Mouse (Mus musculus): ENCODE results near the gene Clec2g. TPM values are rescaled to one million over a fixed set of nuclear protein-coding genes. Genes with fewer than 3 reads are reported as not detected.

The Clec2g gene
- polyA plus RNA-seq, 1 experiment from 2014 or later: not detected

- 27% methylated on average over 3 of the region's 3 CpGs for WGBS
Measured at GRCm38 (mm10) chr6:128992753-128993152, 58.6 kb downstream of the Clec2g start.

GRCm38 (mm10) chr6:128993221-128993620 is 59.0 kb downstream of the Clec2g start:
- 0 out of 2 replicates have a peak overlapping the region, but pooled peaks have one; percentile 12 for H3K4me2 ChIP-seq (replicated peaks)
- no peak overlapping the region for H3K4me3 ChIP-seq (replicated peaks; ENCODE audit: low read length)
- DNase-seq (ENCODE audit: low spot score): no peak
- no peak for ATAC-seq (ENCODE audit: low FRiP score)
- H3K27me3 ChIP-seq (ENCODE audit: control insufficient read depth, insufficient read depth, low read length): 0 out of 2 replicates have a peak, but pooled peaks cover 3% of the 10 kb centered on the region
- 44% methylated on average over 2 of the region's 2 CpGs for WGBS
- H3K9me3 ChIP-seq (ENCODE audit: control insufficient read depth, low read length): no peaks in the 10 kb centered on the region
- 0 out of 2 replicates have a peak, but pooled peaks cover 8% of the 10 kb centered on the region for H3K4me1 ChIP-seq (replicated peaks; ENCODE audit: control insufficient read depth, insufficient read depth, low read length)
- peak overlapping the region; percentile 21; the same call in 1 of the 2 replicates for H3K27ac ChIP-seq
- H3K36me3 ChIP-seq (replicated peaks; ENCODE audit: control insufficient read depth, insufficient read depth): no peaks in the 10 kb centered on the region
- H3K9ac ChIP-seq: no peak overlapping the region

More at GRCm38 (mm10) chr6:128992753-128993152, 58.6 kb downstream of the Clec2g start:
- H3K4me1 ChIP-seq (replicated peaks; ENCODE audit: control insufficient read depth, insufficient read depth, low read length): 0 out of 2 replicates have a peak, but pooled peaks cover 8% of the 10 kb centered on the region
- ATAC-seq (ENCODE audit: low FRiP score) (peak; percentile 77; the same call in 1 of the 2 replicates), DNase-seq (ENCODE audit: low spot score) (peak; percentile 29)
- no peaks in the 10 kb centered on the region for H3K36me3 ChIP-seq (replicated peaks; ENCODE audit: control insufficient read depth, insufficient read depth)
- 0 out of 2 replicates have a peak overlapping the region, but pooled peaks have one; percentile 21 for H3K27ac ChIP-seq
- 0 out of 2 replicates have a peak overlapping the region, but pooled peaks have one; percentile 12 for H3K4me2 ChIP-seq (replicated peaks)
- no peak overlapping the region for H3K9ac ChIP-seq
- no peaks in the 10 kb centered on the region for H3K9me3 ChIP-seq (ENCODE audit: control insufficient read depth, low read length)
- H3K4me3 ChIP-seq (replicated peaks; ENCODE audit: low read length): no peak overlapping the region
- H3K27me3 ChIP-seq (ENCODE audit: control insufficient read depth, insufficient read depth, low read length): 0 out of 2 replicates have a peak, but pooled peaks cover 3% of the 10 kb centered on the region

GRCm38 (mm10) chr6:128994336-128994735 is 60.2 kb downstream of the Clec2g start:
- Histone ChIP-seq H3K27ac (no peak overlapping the region), H3K9ac (no peak overlapping the region), H3K27me3 (ENCODE audit: control insufficient read depth, insufficient read depth, low read length) (0 out of 2 replicates have a peak, but pooled peaks cover 3% of the 10 kb centered on the region), H3K9me3 (ENCODE audit: control insufficient read depth, low read length) (no peaks in the 10 kb centered on the region), H3K4me2 (replicated peaks) (no peak overlapping the region), H3K36me3 (replicated peaks; ENCODE audit: control insufficient read depth, insufficient read depth) (no peaks in the 10 kb centered on the region), H3K4me1 (replicated peaks; ENCODE audit: control insufficient read depth, insufficient read depth, low read length) (0 out of 2 replicates have a peak, but pooled peaks cover 8% of the 10 kb centered on the region), H3K4me3 (replicated peaks; ENCODE audit: low read length) (no peak overlapping the region)
- 55% methylated on average over 4 of the region's 4 CpGs for WGBS
- DNase-seq (ENCODE audit: low spot score) (no peak), ATAC-seq (ENCODE audit: low FRiP score) (no peak)

- WGBS: 84% methylated on average over 5 of the region's 5 CpGs
- ATAC-seq (ENCODE audit: low FRiP score) (no peak), DNase-seq (ENCODE audit: low spot score) (no peak)
- Histone ChIP-seq H3K36me3 (replicated peaks; ENCODE audit: control insufficient read depth, insufficient read depth) (no peaks in the 10 kb centered on the region), H3K4me1 (replicated peaks; ENCODE audit: control insufficient read depth, insufficient read depth, low read length) (0 out of 2 replicates have a peak, but pooled peaks cover 8% of the 10 kb centered on the region), H3K27me3 (ENCODE audit: control insufficient read depth, insufficient read depth, low read length) (0 out of 2 replicates have a peak, but pooled peaks cover 3% of the 10 kb centered on the region), H3K4me2 (replicated peaks) (no peak overlapping the region), H3K27ac (no peak overlapping the region), H3K9ac (no peak overlapping the region), H3K4me3 (replicated peaks; ENCODE audit: low read length) (no peak overlapping the region), H3K9me3 (ENCODE audit: control insufficient read depth, low read length) (no peaks in the 10 kb centered on the region)
Measured at GRCm38 (mm10) chr6:128994742-128995141, 60.6 kb downstream of the Clec2g start.

GRCm38 (mm10) chr6:128995250-128996053 is 61.3 kb downstream of the Clec2g start:
- WGBS: 94% methylated on average over 7 of the region's 7 CpGs
- H3K9me3 ChIP-seq (ENCODE audit: control insufficient read depth, low read length): no peaks in the 10 kb centered on the region
- no peak overlapping the region for H3K27ac ChIP-seq
- H3K4me3 ChIP-seq (replicated peaks; ENCODE audit: low read length): no peak overlapping the region
- no peak for DNase-seq (ENCODE audit: low spot score)
- no peaks in the 10 kb centered on the region for H3K27me3 ChIP-seq (ENCODE audit: control insufficient read depth, insufficient read depth, low read length)
- ATAC-seq (ENCODE audit: low FRiP score): no peak
- H3K9ac ChIP-seq: no peak overlapping the region
- H3K4me1 ChIP-seq (replicated peaks; ENCODE audit: control insufficient read depth, insufficient read depth, low read length): 0 out of 2 replicates have a peak, but pooled peaks cover 8% of the 10 kb centered on the region
- H3K4me2 ChIP-seq (replicated peaks): no peak overlapping the region
- H3K36me3 ChIP-seq (replicated peaks; ENCODE audit: control insufficient read depth, insufficient read depth): no peaks in the 10 kb centered on the region

- Histone ChIP-seq H3K4me1 (replicated peaks; ENCODE audit: control insufficient read depth, insufficient read depth, low read length) (0 out of 2 replicates have a peak, but pooled peaks cover 8% of the 10 kb centered on the region), H3K9ac (no peak overlapping the region), H3K4me2 (replicated peaks) (no peak overlapping the region), H3K27me3 (ENCODE audit: control insufficient read depth, insufficient read depth, low read length) (no peaks in the 10 kb centered on the region), H3K9me3 (ENCODE audit: control insufficient read depth, low read length) (no peaks in the 10 kb centered on the region), H3K36me3 (replicated peaks; ENCODE audit: control insufficient read depth, insufficient read depth) (no peaks in the 10 kb centered on the region), H3K27ac (no peak overlapping the region), H3K4me3 (replicated peaks; ENCODE audit: low read length) (no peak overlapping the region)
- DNase-seq (ENCODE audit: low spot score) (no peak), ATAC-seq (ENCODE audit: low FRiP score) (no peak)
- WGBS: 77% methylated on average over 3 of the region's 3 CpGs
Measured at GRCm38 (mm10) chr6:128996054-128996767, 62.0 kb downstream of the Clec2g start.

GRCm38 (mm10) chr6:128996768-128997442 is 62.7 kb downstream of the Clec2g start:
- Histone ChIP-seq H3K4me3 (replicated peaks; ENCODE audit: low read length) (no peak overlapping the region), H3K27ac (no peak overlapping the region), H3K4me1 (replicated peaks; ENCODE audit: control insufficient read depth, insufficient read depth, low read length) (0 out of 2 replicates have a peak, but pooled peaks cover 8% of the 10 kb centered on the region), H3K9me3 (ENCODE audit: control insufficient read depth, low read length) (no peaks in the 10 kb centered on the region), H3K9ac (no peak overlapping the region), H3K27me3 (ENCODE audit: control insufficient read depth, insufficient read depth, low read length) (no peaks in the 10 kb centered on the region), H3K4me2 (replicated peaks) (no peak overlapping the region), H3K36me3 (replicated peaks; ENCODE audit: control insufficient read depth, insufficient read depth) (no peaks in the 10 kb centered on the region)
- WGBS: 66% methylated on average over 13 of the region's 13 CpGs
- ATAC-seq (ENCODE audit: low FRiP score): no peak
- no peak for DNase-seq (ENCODE audit: low spot score)

- H3K4me1 ChIP-seq (replicated peaks; ENCODE audit: control insufficient read depth, insufficient read depth, low read length): no peaks in the 10 kb centered on the region
- 92% methylated on average over 2 of the region's 2 CpGs for WGBS
- H3K27me3 ChIP-seq (ENCODE audit: control insufficient read depth, insufficient read depth, low read length): no peaks in the 10 kb centered on the region
- no peak overlapping the region for H3K27ac ChIP-seq
- H3K36me3 ChIP-seq (replicated peaks; ENCODE audit: control insufficient read depth, insufficient read depth): no peaks in the 10 kb centered on the region
- DNase-seq (ENCODE audit: low spot score) (no peak), ATAC-seq (ENCODE audit: low FRiP score) (no peak)
- no peak overlapping the region for H3K4me3 ChIP-seq (replicated peaks; ENCODE audit: low read length)
- H3K4me2 ChIP-seq (replicated peaks): no peak overlapping the region
- H3K9me3 ChIP-seq (ENCODE audit: control insufficient read depth, low read length): no peaks in the 10 kb centered on the region
- no peak overlapping the region for H3K9ac ChIP-seq
Measured at GRCm38 (mm10) chr6:129001392-129001791, 67.2 kb downstream of the Clec2g start.

All from hindbrain, embryonic 14.5 days (tissue).